Mouse (Mus musculus): ENCODE measurements around the gene Surf2.
"Not testable (repeated sequence)": the region's sequence is repeated elsewhere in the genome, so short reads cannot be mapped to it uniquely, and the experiment has no call there.

The Surf2 gene

DNA sequence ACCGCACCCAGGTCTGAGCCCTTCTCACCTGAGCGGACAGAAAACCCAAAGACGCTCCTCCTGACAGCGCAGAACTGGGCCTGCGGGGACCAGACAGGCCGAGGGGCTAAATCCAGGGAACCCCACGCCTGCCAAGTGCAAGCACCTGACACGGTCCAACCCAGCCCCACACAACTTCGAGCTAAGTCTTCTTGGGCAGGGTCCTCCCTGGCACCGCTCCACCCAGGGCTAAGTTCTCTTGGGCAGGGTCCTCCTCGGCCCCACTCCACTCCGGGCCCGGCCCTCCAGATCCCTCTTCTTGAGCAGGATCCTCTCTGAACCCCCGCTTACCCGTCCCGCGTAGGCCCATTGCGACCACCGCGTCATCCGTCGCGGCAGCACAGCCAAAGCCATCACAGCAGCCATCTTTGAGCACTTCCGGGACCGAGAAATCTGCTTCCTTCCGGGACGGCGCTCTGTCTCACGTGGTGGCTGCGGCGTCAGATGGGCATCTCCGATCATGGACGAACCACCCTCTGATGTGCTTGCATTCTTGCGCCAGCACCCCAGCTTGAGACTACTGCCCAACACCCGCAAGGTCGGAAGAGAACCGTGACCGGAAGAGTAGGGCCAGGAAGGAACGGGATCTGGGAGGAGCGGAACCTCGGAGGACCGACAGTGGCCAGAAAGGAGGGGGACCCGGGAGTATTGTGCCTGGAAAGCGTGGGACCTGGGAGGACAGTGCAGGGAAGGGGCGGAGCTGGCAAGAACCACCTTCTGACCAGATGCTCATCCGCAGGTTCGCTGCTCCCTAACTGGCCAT lies at the start of gene Surf2, which contains the start of gene Surf1:
Gene Surf2, plus strand, starts transcription at position 441 of the 802 bp plus-strand sequence.
Gene Surf1, minus strand, starts transcription at position 604 of the 802 bp plus-strand sequence.
- DNase-seq: peak; percentile 85 to 92

DNA sequence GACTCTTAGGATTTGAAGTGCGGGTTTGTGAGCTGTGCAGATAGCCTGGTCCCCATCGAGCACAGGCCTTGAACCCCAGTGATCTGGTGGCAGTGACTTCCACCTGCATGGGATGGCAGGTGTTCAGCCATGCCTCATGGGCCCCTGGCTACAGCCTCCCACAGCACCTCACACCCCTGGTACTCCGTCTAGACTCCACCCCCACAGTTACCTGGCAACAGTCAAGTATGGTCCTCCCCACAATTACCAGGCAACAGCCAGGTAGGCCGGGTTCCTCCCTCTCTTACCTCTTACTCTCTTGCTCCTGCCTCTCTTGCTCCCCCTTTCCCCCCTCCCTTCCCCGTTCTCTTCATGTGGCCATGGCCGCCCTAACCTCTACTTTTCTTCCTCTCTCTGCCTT lies 45.5 kb upstream of the Surf2 start:
- DNase-seq: no peak

DNA sequence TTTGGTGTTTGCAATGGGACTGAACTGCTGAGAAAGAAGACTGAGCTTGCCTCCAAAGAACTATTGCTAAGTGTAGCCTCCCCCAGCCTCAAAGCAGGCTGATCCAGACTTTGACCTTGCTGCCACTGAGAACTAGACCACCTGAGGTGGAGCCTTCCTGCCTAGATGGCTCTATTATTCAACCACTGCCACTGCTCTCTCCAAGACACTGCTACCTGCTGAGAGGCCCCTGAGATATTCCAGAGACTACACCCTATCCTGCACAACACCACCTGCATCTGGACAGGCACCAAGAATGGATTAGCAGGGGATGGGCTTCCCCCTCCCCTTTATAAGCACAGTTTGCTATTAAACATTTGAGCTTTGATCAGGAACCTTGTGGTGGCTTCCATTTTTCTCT lies 37.6 kb upstream of the Surf2 start:
- no peak for DNase-seq

DNA sequence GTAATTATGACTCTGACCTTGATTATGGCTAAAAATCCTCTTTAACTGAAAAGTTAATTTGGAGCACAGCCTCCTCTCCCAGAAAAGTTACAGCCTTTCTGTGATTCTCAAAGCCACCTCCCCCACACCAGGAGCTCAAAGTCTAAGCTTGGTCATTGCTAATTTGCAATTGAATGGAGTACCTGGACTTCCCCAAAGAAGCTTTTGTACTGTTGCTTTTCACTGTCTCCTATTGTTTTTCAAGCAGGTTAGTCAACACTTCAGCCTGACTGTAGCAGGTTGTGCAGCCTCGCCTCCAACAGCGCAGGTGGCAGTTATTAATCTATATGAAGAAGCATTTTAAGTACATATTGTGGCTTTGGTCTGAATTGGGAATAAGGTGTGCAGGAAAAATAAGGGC lies 30.6 kb upstream of the Surf2 start:
- DNase-seq: not testable (repeated sequence)

- DNase-seq: not testable (repeated sequence)
Measured at GRCm38 (mm10) chr2:26886170-26886569, 30.0 kb upstream of the Surf2 start.

DNA sequence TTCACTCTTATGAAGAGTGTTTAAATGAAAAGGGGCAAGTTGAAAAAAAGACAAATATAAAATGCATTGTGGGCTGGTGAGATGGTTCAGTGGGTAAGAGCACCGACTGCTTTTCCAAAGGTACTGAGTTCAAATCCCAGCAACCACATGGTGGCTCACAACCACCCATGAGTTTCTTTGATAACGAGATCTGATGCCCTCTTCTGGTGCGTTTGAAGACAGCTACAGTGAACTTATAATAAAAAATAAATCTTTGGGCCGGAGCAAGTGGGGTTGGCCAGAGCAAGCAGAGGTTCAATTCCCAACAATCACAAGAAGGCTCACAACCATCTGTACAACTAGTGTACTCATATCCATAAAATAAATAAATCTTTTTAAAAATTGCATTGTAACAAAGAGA lies 20.3 kb upstream of the Surf2 start:
- DNase-seq: no peak

DNA sequence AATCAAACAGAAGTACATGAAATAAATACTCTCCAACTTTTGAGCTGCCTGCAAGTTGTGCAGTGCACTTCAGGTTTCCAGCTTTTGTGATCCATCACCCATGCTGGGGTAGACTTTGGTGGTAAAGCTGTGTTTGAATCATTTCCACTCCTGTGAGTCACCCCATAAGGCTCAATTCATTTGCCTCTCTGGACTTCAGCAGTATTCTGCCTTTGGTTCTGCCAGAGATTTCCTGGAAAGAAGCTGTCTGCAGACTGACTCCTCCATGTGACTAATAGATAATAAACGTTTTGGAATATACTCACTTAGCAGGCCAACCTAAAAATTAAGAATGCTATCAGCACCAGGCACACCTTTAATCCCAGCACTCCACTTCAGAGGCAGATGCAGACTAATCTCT lies 15.4 kb upstream of the Surf2 start:
- DNase-seq: no peak

DNA sequence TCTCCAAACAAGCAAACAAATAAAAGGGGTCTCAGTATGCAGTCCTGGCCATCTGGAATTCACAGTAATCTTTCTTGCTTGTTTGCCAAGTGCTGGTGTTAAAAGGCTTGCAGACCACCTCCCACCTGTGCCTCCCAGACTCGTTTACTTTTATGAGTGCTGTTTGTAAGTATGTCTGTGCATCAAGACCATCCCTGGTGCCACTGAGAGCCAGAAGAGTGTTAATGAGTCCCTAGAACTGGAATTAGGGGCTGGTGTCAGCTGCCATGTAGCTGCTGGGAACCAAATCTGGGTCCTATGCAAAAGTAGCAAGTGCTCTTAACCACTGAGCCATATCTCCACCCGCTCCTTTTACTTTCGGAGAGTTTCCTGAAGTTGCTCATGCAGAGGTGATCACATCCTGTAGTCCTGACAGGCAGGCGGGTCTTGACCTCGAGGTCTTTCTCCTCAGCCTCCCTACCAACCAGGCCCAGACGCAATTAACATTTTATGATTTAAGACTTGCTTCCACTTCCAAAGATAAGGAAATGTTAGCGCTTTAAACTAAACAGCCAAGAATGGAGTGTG lies 14.2 kb upstream of the Surf2 start:
- peak in 1 of 2 experiments; percentile 19 for DNase-seq

GRCm38 (mm10) chr2:26902467-26903220 lies 13.5 kb upstream of the Surf2 start, which contains the start of gene Surf6:
Surf6 (minus strand) TSS chr2:26902879.
- peak; percentile 96 to 99 for DNase-seq

- DNase-seq: no peak
Measured at GRCm38 (mm10) chr2:26903311-26903710, 12.9 kb upstream of the Surf2 start.

- peak in 1 of 2 experiments; percentile 16 for DNase-seq
Measured at GRCm38 (mm10) chr2:26905936-26906335, 10.2 kb upstream of the Surf2 start.

GRCm38 (mm10) chr2:26906431-26906830 lies 9.7 kb upstream of the Surf2 start:
- peak in 1 of 2 experiments; percentile 12 for DNase-seq

DNA sequence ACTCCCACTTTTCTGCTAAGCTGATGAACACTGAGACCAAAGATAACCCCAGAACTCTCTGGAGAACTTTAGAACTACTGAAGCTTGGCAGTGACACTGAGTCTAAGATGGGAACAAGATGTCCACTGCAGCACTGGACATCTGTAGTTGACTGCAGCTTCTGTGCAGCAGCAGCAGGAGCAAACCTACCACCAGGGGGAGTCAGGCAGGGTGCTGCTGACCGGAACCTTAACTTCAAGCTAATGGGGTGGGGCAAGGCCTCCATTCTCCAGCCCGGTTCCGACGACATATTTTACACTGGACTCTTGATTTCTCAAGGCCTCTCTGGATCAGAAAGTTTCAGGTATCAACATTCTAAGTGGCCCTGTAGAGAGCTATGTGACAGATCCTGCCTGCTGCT lies 9.1 kb upstream of the Surf2 start:
- peak; percentile 71 to 72 for DNase-seq

DNA sequence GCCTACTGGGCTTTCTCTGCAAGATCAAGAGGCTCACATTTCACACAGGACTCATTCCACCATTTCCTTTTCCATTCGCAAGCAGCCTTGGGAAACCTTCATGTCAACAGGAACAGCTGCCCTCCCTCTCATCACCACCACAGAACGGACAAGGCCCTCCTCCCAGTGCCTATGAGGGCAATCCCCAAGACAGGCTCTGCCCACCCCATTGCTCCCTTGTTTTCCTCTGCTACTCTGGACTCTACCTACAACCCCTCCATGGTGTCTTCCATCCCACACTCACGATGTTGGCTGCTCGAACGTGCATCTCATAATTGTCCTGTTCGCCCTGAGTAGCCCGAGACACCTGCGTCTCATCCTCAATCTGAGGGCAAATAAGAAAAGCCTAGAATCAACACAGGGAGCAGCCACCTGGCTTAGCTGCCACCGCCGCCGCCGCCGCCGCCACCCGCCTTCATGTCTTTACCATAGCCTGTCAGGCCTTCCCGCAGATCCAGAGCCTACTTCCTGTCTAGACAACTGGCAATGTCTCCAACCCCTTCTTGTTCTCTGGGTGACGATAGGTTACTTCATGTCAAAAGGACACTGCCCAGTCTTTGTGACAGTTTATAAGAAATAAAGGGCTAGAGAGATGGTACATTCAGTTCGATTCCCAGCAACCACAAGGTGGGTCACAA lies 7.3 kb upstream of the Surf2 start:
- peak in 1 of 2 experiments; percentile 25 for DNase-seq

DNA sequence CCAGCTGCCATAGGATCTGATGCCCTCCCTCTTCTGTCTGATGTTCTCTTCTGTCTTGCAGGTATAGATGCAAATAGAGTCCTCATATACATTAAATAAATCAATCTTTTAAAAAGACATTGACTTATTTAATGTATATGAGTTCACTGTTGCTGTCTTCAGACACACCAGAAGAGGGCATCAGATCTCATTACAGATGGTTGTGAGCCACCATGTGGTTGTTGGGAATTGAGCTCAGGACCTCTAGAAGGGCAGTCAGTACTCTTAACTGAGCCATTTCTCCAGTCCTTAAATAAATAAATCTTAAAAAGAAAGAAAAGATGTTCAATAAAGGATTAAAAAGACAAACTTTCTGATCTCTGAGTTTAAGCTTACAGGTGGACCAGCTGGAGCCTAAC lies 6.8 kb upstream of the Surf2 start:
- no peak for DNase-seq

GRCm38 (mm10) chr2:26910124-26910993 lies 5.8 kb upstream of the Surf2 start, which contains the start of the genes Med22 and Rpl7a:
Med22 (minus strand) TSS chr2:26910677.
Rpl7a (plus strand) TSS chr2:26910764.
- DNase-seq: peak; percentile 100

DNA sequence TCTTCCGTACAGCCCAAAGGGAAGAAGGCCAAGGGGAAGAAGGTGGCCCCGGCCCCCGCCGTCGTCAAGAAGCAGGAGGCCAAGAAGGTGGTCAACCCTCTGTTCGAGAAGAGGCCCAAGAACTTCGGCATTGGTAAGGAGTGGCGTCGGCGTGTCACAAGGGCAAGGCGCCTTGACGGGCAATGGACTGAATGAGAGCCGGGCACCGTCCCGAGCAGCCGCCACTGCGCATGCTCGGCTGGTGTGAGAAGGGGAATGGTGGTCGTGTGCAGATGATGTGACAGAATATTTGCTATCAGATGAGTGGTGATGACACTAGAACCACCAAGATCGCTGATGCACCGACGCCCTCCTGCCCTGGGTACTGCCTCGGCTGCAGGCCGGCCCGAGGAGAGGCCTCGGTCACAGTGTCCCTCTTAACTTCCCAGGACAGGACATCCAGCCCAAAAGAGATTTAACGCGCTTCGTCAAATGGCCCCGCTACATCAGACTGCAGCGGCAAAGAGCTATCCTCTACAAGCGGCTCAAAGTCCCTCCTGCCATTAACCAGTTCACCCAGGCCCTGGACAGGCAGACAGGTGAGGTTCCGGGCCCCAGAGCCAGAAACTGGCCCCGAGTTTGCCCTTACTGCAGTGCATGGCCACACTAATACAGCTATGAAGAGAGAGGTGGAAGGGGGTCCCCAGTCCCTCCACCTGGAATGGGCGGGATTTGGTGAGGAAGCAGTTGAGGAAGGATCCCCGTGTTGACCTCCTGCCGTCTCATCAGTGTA lies 5.0 kb upstream of the Surf2 start:
- DNase-seq: peak; percentile 44 to 71

- no peak for DNase-seq
Measured at GRCm38 (mm10) chr2:26912253-26912770, 3.9 kb upstream of the Surf2 start.

DNA sequence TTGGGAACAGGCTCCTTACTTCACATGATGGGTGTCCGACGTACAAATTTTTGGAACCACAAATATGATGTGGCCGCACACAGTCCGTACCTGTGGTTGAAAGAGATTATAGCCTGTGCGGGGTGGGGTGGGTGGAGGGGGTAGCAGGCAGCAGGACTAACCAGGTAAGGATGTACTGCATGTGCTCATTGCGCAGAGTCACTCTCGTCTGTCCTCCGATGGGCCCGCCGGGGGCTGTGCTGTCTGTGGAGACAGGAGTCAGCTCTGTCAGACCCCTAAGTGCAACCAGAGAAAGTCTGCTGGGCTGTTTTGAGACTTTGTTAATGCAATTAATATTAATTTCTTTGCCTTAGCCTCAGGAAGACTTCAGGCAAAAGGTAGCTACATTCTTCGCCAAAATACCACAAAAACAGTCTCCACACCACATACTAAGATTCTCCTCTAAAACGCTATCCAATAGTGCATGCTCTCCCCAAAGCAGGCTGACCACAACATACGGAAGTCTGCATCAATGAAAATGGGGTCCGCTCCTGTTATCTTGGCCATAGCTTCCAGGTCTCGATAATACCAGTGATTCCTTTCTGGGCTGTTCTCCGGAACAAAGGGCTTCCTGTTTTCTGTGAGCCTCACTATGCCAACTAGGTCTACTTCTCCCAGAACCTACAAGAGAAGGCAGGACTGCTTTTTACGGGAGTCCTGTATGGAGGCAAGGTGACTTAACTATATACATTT lies 2.6 kb upstream of the Surf2 start:
- no peak for DNase-seq
